Mouse (Mus musculus): ENCODE measurements around the gene Slc6a15. TPM values are rescaled to one million over a fixed set of nuclear protein-coding genes. Genes with fewer than 3 reads are reported as not detected.

Gene Slc6a15
- polyA plus RNA-seq, 1 experiment from 2014 or later, result 104 TPM

GRCm38 (mm10) chr10:103427717-103428116 is 60.1 kb downstream of the Slc6a15 start:
- Histone ChIP-seq H3K27ac (no peak overlapping the region), H3K27me3 (ENCODE audit: control insufficient read depth, insufficient read depth, low read length) (no peaks in the 10 kb centered on the region), H3K9me3 (ENCODE audit: control insufficient read depth, low read length) (no peaks in the 10 kb centered on the region), H3K4me1 (replicated peaks; ENCODE audit: control insufficient read depth, insufficient read depth, low read length) (no peaks in the 10 kb centered on the region), H3K9ac (no peak overlapping the region), H3K4me2 (replicated peaks) (no peak overlapping the region), H3K4me3 (replicated peaks; ENCODE audit: low read length) (no peak overlapping the region), H3K36me3 (replicated peaks; ENCODE audit: control insufficient read depth, insufficient read depth) (no peaks in the 10 kb centered on the region)
- peak; percentile 31 for DNase-seq (ENCODE audit: low spot score)
- ATAC-seq (ENCODE audit: low FRiP score), result no peak
- 79% methylated on average over 1 of the region's 1 CpGs for WGBS

DNA sequence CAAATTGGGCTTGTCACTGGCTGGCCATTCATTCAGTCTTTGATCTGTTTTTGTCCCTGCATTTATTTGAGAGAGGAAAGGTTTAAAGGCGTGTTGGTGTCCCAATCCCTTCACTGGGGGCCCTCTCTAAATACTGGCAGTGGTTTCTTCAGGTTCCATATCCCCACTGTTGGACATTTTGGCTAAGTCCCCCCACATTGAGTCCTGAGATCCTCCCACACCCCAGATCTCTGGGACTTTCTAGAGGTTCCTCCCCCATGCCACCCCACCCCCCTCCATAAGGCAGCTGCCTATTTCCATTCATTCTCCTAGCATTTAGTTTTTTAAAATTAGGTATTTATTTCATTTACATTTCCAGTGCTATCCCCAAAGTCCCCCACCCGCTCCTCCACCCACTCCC is 75.0 kb downstream of the Slc6a15 start:
- DNase-seq (ENCODE audit: low spot score), result no peak
- Histone ChIP-seq H3K27me3 (ENCODE audit: control insufficient read depth, insufficient read depth, low read length) (no peaks in the 10 kb centered on the region), H3K27ac (no peak overlapping the region), H3K36me3 (replicated peaks; ENCODE audit: control insufficient read depth, insufficient read depth) (no peaks in the 10 kb centered on the region), H3K9ac (no peak overlapping the region), H3K4me3 (replicated peaks; ENCODE audit: low read length) (no peak overlapping the region), H3K9me3 (ENCODE audit: control insufficient read depth, low read length) (no peaks in the 10 kb centered on the region), H3K4me2 (replicated peaks) (no peak overlapping the region), H3K4me1 (replicated peaks; ENCODE audit: control insufficient read depth, insufficient read depth, low read length) (no peaks in the 10 kb centered on the region)
- 0 out of 2 replicates have a peak, but pooled peaks have one; percentile 11 for ATAC-seq (ENCODE audit: low FRiP score)
- WGBS, result 87% methylated on average over 2 of the region's 2 CpGs

DNA sequence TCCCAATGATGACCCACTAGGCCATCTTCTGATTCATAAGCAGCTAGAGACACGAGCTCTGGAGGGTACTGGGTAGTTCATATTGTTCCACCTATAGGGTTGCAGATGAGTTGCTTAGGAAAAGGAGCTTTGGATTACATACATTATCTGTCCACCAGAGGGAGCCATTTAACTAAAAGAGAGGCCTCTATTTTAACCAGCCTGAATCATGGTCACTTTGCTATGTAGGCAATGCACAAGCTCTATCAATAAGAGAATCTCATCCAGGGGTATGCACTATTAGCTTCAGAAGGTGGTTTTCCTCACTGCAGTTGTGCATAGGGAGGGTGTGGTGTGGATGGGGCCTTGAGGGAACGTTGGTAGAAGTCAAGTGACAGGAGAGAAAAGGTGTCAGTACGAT is 75.5 kb downstream of the Slc6a15 start:
- Histone ChIP-seq H3K36me3 (replicated peaks; ENCODE audit: control insufficient read depth, insufficient read depth) (no peaks in the 10 kb centered on the region), H3K9ac (no peak overlapping the region), H3K9me3 (ENCODE audit: control insufficient read depth, low read length) (no peaks in the 10 kb centered on the region), H3K4me2 (replicated peaks) (no peak overlapping the region), H3K27me3 (ENCODE audit: control insufficient read depth, insufficient read depth, low read length) (no peaks in the 10 kb centered on the region), H3K4me1 (replicated peaks; ENCODE audit: control insufficient read depth, insufficient read depth, low read length) (no peaks in the 10 kb centered on the region), H3K27ac (no peak overlapping the region), H3K4me3 (replicated peaks; ENCODE audit: low read length) (no peak overlapping the region)
- peak; percentile 89 for ATAC-seq (ENCODE audit: low FRiP score)
- 38% methylated on average over 3 of the region's 3 CpGs for WGBS
- peak; percentile 97 for DNase-seq (ENCODE audit: low spot score)

DNA sequence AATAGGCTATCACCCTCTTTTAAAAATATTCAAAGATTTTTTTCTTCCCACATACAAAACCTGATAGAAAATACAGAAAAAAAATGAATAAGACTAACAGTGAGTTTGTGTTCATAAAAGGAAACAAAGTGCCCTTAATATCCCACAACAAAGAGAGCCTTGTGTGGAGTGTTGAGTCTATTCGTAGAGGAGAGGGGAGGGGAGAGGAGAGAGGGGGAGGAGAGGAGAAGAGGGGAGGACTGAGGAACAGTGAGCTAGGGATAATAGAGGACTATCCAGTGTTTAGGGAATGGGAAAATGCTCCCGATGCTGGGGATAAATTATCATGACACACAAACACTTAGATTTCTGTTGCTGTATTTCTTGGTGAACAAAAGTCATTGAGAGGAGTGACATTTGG is 80.8 kb downstream of the Slc6a15 start:
- 28% methylated on average over 2 of the region's 2 CpGs for WGBS
- no peak overlapping the region for H3K4me2 ChIP-seq (replicated peaks)
- H3K27me3 ChIP-seq (ENCODE audit: control insufficient read depth, insufficient read depth, low read length), result no peaks in the 10 kb centered on the region
- H3K27ac ChIP-seq, result no peak overlapping the region
- H3K9me3 ChIP-seq (ENCODE audit: control insufficient read depth, low read length), result no peaks in the 10 kb centered on the region
- ATAC-seq (ENCODE audit: low FRiP score) (no peak), DNase-seq (ENCODE audit: low spot score) (no peak)
- no peak overlapping the region for H3K4me3 ChIP-seq (replicated peaks; ENCODE audit: low read length)
- H3K9ac ChIP-seq, result no peak overlapping the region
- no peaks in the 10 kb centered on the region for H3K36me3 ChIP-seq (replicated peaks; ENCODE audit: control insufficient read depth, insufficient read depth)
- H3K4me1 ChIP-seq (replicated peaks; ENCODE audit: control insufficient read depth, insufficient read depth, low read length), result no peaks in the 10 kb centered on the region

DNA sequence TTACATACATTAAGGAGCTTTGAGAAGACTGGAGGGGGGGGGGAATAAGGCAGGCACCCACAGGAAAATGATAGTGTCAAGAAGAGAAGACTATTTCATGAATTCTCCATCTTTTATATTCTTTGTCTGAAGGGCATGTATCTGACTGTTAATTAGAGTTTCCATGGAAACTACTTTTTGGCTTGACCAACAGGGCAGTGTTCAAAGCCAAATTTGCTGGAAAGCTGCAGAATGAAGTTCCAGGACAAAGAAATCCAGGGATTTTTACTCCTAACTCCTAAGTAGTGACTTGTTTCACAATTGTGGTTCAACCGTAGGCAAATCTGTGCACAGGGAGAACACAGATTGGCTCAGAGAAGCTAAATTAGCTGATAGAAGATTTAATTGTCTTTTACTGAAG is 90.3 kb downstream of the Slc6a15 start:
- H3K9me3 ChIP-seq (ENCODE audit: control insufficient read depth, low read length), result no peaks in the 10 kb centered on the region
- H3K36me3 ChIP-seq (replicated peaks; ENCODE audit: control insufficient read depth, insufficient read depth), result no peaks in the 10 kb centered on the region
- no peak overlapping the region for H3K27ac ChIP-seq
- H3K4me1 ChIP-seq (replicated peaks; ENCODE audit: control insufficient read depth, insufficient read depth, low read length), result no peaks in the 10 kb centered on the region
- H3K27me3 ChIP-seq (ENCODE audit: control insufficient read depth, insufficient read depth, low read length), result no peaks in the 10 kb centered on the region
- no peak overlapping the region for H3K9ac ChIP-seq
- no peak overlapping the region for H3K4me3 ChIP-seq (replicated peaks; ENCODE audit: low read length)
- WGBS, result 57% methylated on average over 1 of the region's 1 CpGs
- ATAC-seq (ENCODE audit: low FRiP score), result no peak
- H3K4me2 ChIP-seq (replicated peaks), result no peak overlapping the region
- DNase-seq (ENCODE audit: low spot score), result no peak

Other genes with a start within 250 kb of the Slc6a15 start
- gene Lrriq1, start 131.5 kb upstream of the Slc6a15 start, polyA plus RNA-seq (2014; fragmentation: Nextera tagmentation; extraction: Ambion mirVana), result 4.7 and 7.3 TPM in 2 replicates

Measured in hindbrain, embryonic 14.5 days (tissue).